Mouse (Mus musculus): ENCODE measurements around the gene Rbm4. TPM values are rescaled to one million over a fixed set of nuclear protein-coding genes. Genes with fewer than 3 reads are reported as not detected.

Gene Rbm4
- 86.4 and 95.2 TPM in 2 replicates for polyA plus RNA-seq (2016; fragmentation: Nextera tagmentation; extraction: Ambion mirVana)

DNA sequence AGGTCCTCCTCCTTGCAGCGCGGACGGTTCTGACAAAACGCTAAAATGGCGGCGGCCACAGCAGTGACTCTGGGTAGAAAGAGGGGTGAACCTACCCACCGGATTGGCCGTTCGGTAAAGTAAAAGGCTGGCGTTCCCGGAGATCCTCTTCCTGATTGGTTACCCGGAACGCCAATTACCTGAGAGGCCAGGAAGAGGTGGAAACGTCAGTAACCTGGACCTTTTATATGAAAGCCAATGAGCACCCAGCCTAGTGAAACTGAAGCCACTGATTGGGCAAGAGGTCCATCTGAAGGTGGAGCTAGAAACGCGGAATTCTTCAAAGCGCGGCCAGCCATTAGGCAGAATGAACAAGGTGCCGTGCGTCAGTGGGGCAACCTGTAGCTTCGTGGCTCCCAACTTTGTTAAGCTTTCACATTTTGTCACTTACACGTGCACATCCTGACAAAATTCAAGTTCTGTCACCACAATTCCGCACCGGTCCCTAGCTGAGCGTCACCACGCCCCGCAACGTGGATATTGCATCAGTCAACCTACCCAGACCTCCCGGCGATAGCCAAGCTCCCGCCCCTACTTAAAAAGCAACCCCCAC, at the start of gene Rbm4:
TSS of gene Rbm4 (minus strand) at position 71 of the 592 bp plus-strand sequence.
- H3K4me1 ChIP-seq: peaks cover 37% of the 10 kb centered on the region
- H3K4me2 ChIP-seq: peak within 1 kb of the TSS; percentile 68
- H3K9me3 ChIP-seq: no peaks in the 10 kb centered on the region
- under 1% methylated on average over 31 of the region's 31 CpGs for WGBS
- H3K36me3 ChIP-seq (replicated peaks): peaks cover 48% of the 10 kb centered on the region
- H3K4me3 ChIP-seq (replicated peaks): peak within 1 kb of the TSS; percentile 75
- H3K9ac ChIP-seq: peak within 1 kb of the TSS; percentile 77
- H3K27ac ChIP-seq: peak within 1 kb of the TSS; percentile 85
- peak; percentile 99 for ATAC-seq (ENCODE audit: low FRiP score)
- H3K27me3 ChIP-seq: no peaks in the 10 kb centered on the region

DNA sequence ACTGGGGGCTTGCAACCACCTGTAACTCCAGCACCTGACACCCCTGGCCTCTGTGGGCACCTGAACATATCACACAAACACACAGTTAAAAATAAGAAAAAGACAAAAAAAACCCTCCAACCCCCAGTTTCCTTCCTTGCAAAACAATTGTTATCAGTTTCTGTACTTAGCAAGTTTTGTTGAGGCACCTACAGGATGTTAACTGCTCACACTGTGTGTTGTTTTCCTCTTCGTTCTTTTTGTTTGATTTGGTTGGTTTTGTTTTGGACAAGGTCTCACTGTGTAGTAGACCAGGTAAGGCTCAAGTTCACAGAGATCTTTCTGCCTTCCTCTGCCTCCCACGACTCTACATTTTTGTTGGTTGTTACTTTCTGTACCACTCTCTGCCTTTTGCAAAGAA, 48.9 kb upstream of the Rbm4 start:
- Histone ChIP-seq H3K4me1 (peaks cover 18% of the 10 kb centered on the region), H3K9ac (no peak overlapping the region), H3K27ac (no peak overlapping the region), H3K9me3 (no peaks in the 10 kb centered on the region), H3K27me3 (peaks cover 36% of the 10 kb centered on the region), H3K36me3 (replicated peaks) (no peaks in the 10 kb centered on the region), H3K4me2 (no peak overlapping the region), H3K4me3 (replicated peaks) (no peak overlapping the region)
- ATAC-seq (ENCODE audit: low FRiP score): no peak
- 70% methylated on average over 2 of the region's 2 CpGs for WGBS

- no peak overlapping the region for H3K4me2 ChIP-seq
- peaks cover 18% of the 10 kb centered on the region for H3K4me1 ChIP-seq
- H3K27me3 ChIP-seq: peaks cover 36% of the 10 kb centered on the region
- H3K9me3 ChIP-seq: no peaks in the 10 kb centered on the region
- H3K4me3 ChIP-seq (replicated peaks): no peak overlapping the region
- ATAC-seq (ENCODE audit: low FRiP score): no peak
- no peaks in the 10 kb centered on the region for H3K36me3 ChIP-seq (replicated peaks)
- WGBS: 87% methylated on average over 9 of the region's 9 CpGs
- no peak overlapping the region for H3K9ac ChIP-seq
- H3K27ac ChIP-seq: no peak overlapping the region
Observed at GRCm38 (mm10) chr19:4840848-4841247, 47.1 kb upstream of the Rbm4 start.

GRCm38 (mm10) chr19:4839149-4839548, 45.4 kb upstream of the Rbm4 start, which contains the start of the genes Ccs and Ccdc87:
Ccs (minus strand) TSS chr19:4839332.
Ccdc87 (plus strand) TSS chr19:4839366.
- Histone ChIP-seq H3K4me2 (peak within 1 kb of the TSS; percentile 82), H3K9me3 (no peaks in the 10 kb centered on the region), H3K4me1 (peaks cover 18% of the 10 kb centered on the region), H3K36me3 (replicated peaks) (no peaks in the 10 kb centered on the region), H3K9ac (peak within 1 kb of the TSS; percentile 69), H3K27me3 (peaks cover 36% of the 10 kb centered on the region), H3K4me3 (replicated peaks) (peak within 1 kb of the TSS; percentile 60), H3K27ac (no peak within 1 kb of the TSS)
- peak; percentile 99 for ATAC-seq (ENCODE audit: low FRiP score)
- under 1% methylated on average over 25 of the region's 25 CpGs for WGBS

- peak overlapping the region; percentile 60 for H3K4me3 ChIP-seq (replicated peaks)
- H3K9me3 ChIP-seq: no peaks in the 10 kb centered on the region
- WGBS: 36% methylated on average over 10 of the region's 10 CpGs
- H3K27ac ChIP-seq: no peak overlapping the region
- H3K27me3 ChIP-seq: peaks cover 36% of the 10 kb centered on the region
- H3K9ac ChIP-seq: peak overlapping the region; percentile 69
- no peaks in the 10 kb centered on the region for H3K36me3 ChIP-seq (replicated peaks)
- H3K4me2 ChIP-seq: peak overlapping the region; percentile 82
- ATAC-seq (ENCODE audit: low FRiP score): no peak; the same call in 1 of the 2 replicates
- H3K4me1 ChIP-seq: peaks cover 18% of the 10 kb centered on the region
Observed at GRCm38 (mm10) chr19:4838526-4839140, 44.9 kb upstream of the Rbm4 start.

GRCm38 (mm10) chr19:4837049-4837448, 43.3 kb upstream of the Rbm4 start:
- H3K36me3 ChIP-seq (replicated peaks): peaks cover 6% of the 10 kb centered on the region; the same call in 1 of the 2 replicates
- H3K4me3 ChIP-seq (replicated peaks): no peak overlapping the region
- H3K4me1 ChIP-seq: peaks cover 22% of the 10 kb centered on the region
- H3K27ac ChIP-seq: no peak overlapping the region
- 93% methylated on average over 6 of the region's 6 CpGs for WGBS
- H3K4me2 ChIP-seq: no peak overlapping the region
- H3K27me3 ChIP-seq: peaks cover 25% of the 10 kb centered on the region
- H3K9me3 ChIP-seq: no peaks in the 10 kb centered on the region
- ATAC-seq (ENCODE audit: low FRiP score): no peak
- no peak overlapping the region for H3K9ac ChIP-seq

DNA sequence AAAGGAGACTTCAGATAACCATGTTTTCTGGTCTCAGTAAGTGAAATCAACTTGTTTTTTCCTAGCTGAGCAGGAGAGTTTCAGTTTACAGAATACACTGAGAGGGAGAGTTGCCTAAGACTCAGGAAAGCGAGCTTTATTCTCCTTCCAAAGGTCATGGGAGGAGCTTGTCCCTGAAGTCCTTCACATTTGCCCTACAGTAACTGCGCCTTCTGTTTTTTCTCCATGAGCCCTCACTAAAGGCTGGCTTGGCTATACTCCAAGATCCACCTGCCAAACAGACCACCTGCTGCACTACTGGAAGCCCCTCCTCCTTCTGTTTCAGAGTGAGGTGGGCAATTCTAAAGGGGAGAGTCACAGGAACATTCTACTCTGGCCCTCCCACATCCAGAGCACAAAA, 42.4 kb upstream of the Rbm4 start:
- H3K4me3 ChIP-seq (replicated peaks): no peak overlapping the region
- no peak overlapping the region for H3K4me2 ChIP-seq
- WGBS: 75% methylated on average over 2 of the region's 2 CpGs
- peaks cover 22% of the 10 kb centered on the region for H3K4me1 ChIP-seq
- H3K27ac ChIP-seq: no peak overlapping the region
- ATAC-seq (ENCODE audit: low FRiP score): no peak
- H3K9ac ChIP-seq: no peak overlapping the region
- peaks cover 16% of the 10 kb centered on the region for H3K27me3 ChIP-seq
- H3K9me3 ChIP-seq: no peaks in the 10 kb centered on the region
- peaks cover 6% of the 10 kb centered on the region; the same call in 1 of the 2 replicates for H3K36me3 ChIP-seq (replicated peaks)

DNA sequence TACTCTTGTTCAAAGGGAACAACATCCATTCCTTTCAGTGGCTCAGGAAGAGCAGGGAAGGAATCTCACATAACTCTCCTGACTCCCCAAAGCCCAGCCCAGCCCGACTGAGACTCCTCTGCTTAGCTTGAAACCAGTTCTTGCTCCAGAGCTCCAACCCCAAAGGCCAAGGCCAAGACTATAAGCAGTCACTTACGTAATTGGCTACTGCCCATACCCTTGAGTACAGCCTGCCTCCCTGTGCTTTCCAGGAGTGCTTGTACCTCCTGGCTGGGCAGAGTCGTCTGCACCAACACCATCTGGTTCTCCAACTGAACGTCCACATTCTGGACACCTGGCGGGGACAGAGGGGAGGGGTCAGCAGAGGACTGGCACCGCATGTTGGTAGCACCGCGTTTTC, 40.3 kb upstream of the Rbm4 start:
- Histone ChIP-seq H3K9ac (no peak overlapping the region), H3K4me3 (replicated peaks) (no peak overlapping the region), H3K27me3 (no peaks in the 10 kb centered on the region), H3K9me3 (no peaks in the 10 kb centered on the region), H3K4me2 (no peak overlapping the region), H3K4me1 (peaks cover 16% of the 10 kb centered on the region), H3K27ac (no peak overlapping the region), H3K36me3 (replicated peaks) (peaks cover 9% of the 10 kb centered on the region)
- ATAC-seq (ENCODE audit: low FRiP score): no peak
- WGBS: 91% methylated on average over 8 of the region's 8 CpGs

DNA sequence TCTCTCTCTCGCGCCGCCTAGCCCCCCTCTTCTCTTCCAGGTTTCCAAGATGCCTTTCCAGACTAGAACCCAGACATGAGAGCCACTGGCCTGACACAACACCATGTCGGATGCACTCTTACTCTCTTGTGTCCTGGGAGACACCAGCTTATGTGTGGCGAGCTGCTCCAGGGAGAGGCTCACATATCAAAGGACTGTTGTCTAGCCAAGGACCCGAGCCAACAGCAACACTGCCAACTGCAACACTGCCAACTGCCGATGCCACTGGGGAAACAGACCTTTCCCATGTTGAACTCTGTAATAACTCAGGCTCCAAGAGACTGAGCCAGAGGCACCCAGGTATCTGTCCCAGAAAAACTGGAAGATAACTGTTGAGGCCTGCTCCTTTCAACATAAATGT, 35.5 kb upstream of the Rbm4 start:
- Histone ChIP-seq H3K27me3 (no peaks in the 10 kb centered on the region), H3K4me2 (no peak overlapping the region), H3K9me3 (no peaks in the 10 kb centered on the region), H3K4me3 (replicated peaks) (no peak overlapping the region), H3K4me1 (0 out of 2 replicates have a peak, but pooled peaks cover 5% of the 10 kb centered on the region), H3K36me3 (replicated peaks) (peaks cover 30% of the 10 kb centered on the region), H3K9ac (no peak overlapping the region), H3K27ac (no peak overlapping the region)
- ATAC-seq (ENCODE audit: low FRiP score): no peak
- WGBS: 63% methylated on average over 7 of the region's 7 CpGs

DNA sequence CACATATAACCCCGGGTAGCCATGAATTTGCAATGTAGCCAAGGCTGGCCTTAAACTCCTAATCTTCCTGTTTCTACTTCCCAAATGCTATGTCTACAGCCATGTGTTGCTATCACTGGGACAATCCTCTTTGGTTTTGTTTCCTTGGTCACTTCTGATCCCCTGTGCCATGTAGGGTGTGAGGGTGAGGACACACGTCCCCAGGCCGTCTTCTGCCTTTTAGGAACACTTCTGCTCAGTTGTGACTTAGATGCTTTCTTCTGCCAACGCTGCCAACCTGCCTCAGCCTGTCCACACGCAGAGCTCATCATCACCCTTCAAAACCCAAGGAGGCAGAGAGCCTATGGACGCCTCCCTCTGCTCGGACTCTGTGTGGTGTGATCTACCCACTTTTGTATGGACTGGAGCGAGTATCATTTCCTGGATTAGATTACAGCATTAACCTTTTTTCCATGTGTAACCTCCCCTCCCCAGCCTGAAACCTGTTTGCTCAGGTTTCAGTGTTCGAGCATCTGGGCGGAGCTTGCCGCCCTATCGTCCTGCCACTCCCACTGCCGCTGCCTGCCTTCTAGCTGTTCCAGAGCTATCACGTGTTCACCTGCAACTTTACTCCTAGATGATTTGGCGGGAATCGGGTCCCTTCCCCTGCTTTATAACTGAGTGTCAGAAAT, 34.9 kb upstream of the Rbm4 start:
- H3K27ac ChIP-seq: no peak overlapping the region
- peaks cover 30% of the 10 kb centered on the region for H3K36me3 ChIP-seq (replicated peaks)
- 0 out of 2 replicates have a peak, but pooled peaks cover 5% of the 10 kb centered on the region for H3K4me1 ChIP-seq
- H3K9ac ChIP-seq: no peak overlapping the region
- no peaks in the 10 kb centered on the region for H3K27me3 ChIP-seq
- WGBS: 59% methylated on average over 16 of the region's 16 CpGs
- no peaks in the 10 kb centered on the region for H3K9me3 ChIP-seq
- no peak overlapping the region for H3K4me3 ChIP-seq (replicated peaks)
- no peak overlapping the region for H3K4me2 ChIP-seq
- no peak for ATAC-seq (ENCODE audit: low FRiP score)

DNA sequence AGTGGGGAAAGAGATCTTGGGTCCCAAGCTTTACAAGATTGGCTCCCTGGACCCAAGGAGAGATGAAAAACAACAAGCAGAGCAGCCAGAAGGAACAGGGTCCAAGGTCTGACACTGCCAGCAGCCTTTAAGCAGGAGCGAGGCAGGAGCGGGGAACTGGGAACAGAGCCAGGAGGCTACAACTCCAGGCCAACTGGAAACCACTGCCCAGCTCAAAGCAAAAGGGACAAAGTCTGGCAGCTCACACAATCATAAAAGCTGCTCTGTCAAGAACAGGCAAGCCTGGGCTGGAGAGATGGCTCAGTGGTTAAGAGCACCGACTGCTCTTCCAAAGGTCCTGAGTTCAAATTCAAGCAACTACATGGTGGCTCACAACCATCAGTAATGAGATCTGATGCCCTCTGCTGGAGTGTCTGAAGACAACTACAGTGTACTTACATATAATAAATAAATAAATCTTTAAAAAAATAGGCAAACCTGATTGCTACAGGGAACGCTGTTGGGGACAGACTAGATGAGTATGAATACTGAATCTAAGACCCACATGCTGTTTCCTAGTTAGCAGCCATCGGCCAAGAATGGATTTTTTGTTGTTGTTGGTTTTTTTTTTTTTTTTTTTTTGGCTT, 27.1 kb upstream of the Rbm4 start:
- Histone ChIP-seq H3K36me3 (replicated peaks) (peaks cover 16% of the 10 kb centered on the region), H3K4me2 (no peak overlapping the region), H3K27ac (no peak overlapping the region), H3K4me3 (replicated peaks) (no peak overlapping the region), H3K9me3 (no peaks in the 10 kb centered on the region; the same call in 1 of the 2 replicates), H3K4me1 (no peaks in the 10 kb centered on the region), H3K9ac (no peak overlapping the region), H3K27me3 (no peaks in the 10 kb centered on the region)
- no peak for ATAC-seq (ENCODE audit: low FRiP score)
- 87% methylated on average over 5 of the region's 5 CpGs for WGBS

DNA sequence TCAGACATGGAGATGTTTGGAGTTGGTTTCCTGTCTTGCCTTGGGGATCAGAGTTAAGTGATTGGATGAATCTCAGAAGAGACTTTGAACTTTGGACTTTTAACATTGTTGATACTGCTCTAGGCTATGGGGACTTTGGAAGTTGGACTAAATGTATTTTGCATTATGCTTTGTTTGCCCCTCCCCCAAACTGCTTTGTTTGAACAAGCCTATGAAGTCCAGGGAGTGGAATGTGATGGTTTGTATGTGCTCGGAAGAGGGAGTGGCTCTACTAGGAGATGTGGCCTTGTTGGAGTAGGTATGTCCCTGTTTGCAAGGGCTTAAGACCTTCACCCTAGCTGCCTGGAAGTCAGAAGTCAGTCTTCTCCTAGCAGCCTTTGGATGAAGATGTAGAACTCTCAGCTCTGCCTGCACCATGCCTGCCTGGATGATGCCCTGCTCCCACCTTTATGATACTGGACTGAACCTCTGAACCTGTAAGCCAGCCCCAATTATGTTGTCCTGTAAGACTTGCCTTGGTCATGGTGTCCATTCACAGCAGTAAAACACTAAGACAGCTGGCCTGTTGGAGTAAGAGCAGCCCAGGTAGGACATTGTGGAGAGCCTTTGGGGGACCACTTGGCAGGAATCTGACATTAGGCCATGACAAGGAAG, 23.6 kb upstream of the Rbm4 start:
- Histone ChIP-seq H3K27me3 (no peaks in the 10 kb centered on the region), H3K36me3 (replicated peaks) (no peaks in the 10 kb centered on the region), H3K4me1 (0 out of 2 replicates have a peak, but pooled peaks cover under 1% of the 10 kb centered on the region), H3K9me3 (peaks cover 2% of the 10 kb centered on the region; the same call in 1 of the 2 replicates), H3K4me2 (no peak overlapping the region), H3K27ac (no peak overlapping the region), H3K4me3 (replicated peaks) (no peak overlapping the region), H3K9ac (no peak overlapping the region)
- no peak for ATAC-seq (ENCODE audit: low FRiP score)
- WGBS: 86% methylated on average over 1 of the region's 1 CpGs
